Mouse (Mus musculus): ENCODE measurements around the gene Borcs5.

DNA sequence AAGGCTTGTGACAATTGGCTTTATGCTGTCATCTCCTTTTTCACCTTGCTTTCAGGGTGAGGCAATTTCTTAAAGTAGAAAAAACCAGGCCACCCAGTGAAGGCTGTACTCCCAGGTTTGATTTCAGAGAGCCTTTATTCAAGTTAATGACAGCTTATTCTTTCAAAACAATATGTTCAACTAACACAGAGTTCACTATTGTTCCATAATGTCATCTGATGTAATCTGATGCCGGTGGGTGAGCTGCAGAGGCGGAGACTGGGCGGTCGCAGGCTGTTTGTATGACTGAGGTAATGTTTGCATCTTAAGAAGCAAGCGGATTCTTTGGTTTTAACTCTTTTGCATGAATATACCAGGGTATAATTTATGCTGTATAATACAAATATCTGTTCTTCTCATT, 8.3 kb downstream of the Borcs5 start:
- TF ChIP-seq POLR2A (IDR thresholded peaks at IDR 0.05; ENCODE audit: insufficient read depth, low read length) (no peak), CTCF (IDR thresholded peaks at IDR 0.05; ENCODE audit: low read depth, low read length) (no peak)
